Comparison of ENCODE assay signal across 40 mouse cellular contexts in genomic region chr14:51023457-51023856, GRCm38 (mm10). TPM values are rescaled to one million over a fixed set of nuclear protein-coding genes. Genes with fewer than 3 reads are reported as not detected.
"Had no signal": no experiment of that assay in that cellular context is flagged by ENCODE, and none has a peak within 500 bp of the region (broad histone marks: within the 10 kb centered on the region; RNA-seq: fewer than 3 reads in every experiment).

No protein-coding gene starts in this region.

- DNase-seq: left cerebral cortex, postnatal 4 days; liver; liver, embryonic 13.5 days; liver, postnatal 0 days; lung, adult 18-20 months; lung, adult 2 months; lung, embryonic 14.5 days; lung, postnatal 10 days; lung, postnatal 14 days; lung, postnatal 36 days; lung, postnatal 4 days; midbrain, embryonic 14.5 days had no signal

- H3K27ac ChIP-seq: limb, embryonic 10.5 days; limb, embryonic 12.5 days; limb, embryonic 13.5 days; limb, embryonic 15.5 days; liver, embryonic 12.5 days; liver, embryonic 13.5 days; liver, embryonic 14.5 days; liver, embryonic 15.5 days; lung, embryonic 15.5 days; macrophage; midbrain, embryonic 10.5 days; midbrain, embryonic 12.5 days; midbrain, embryonic 13.5 days; midbrain, embryonic 15.5 days; neural tube, embryonic 12.5 days; neural tube, embryonic 13.5 days had no signal

- H3K27me3 ChIP-seq: limb, embryonic 12.5 days; limb, embryonic 13.5 days; limb, embryonic 15.5 days; liver, embryonic 12.5 days; liver, embryonic 13.5 days; liver, embryonic 15.5 days; lung, embryonic 15.5 days; megakaryocyte, embryonic 14.5 days; midbrain, embryonic 12.5 days; midbrain, embryonic 13.5 days; midbrain, embryonic 15.5 days; neural tube, embryonic 12.5 days; neural tube, embryonic 13.5 days had no signal

- ATAC-seq: liver, embryonic 12.5 days; liver, postnatal 0 days; lung, postnatal 0 days; midbrain, embryonic 13.5 days; midbrain, embryonic 15.5 days; midbrain, embryonic 16.5 days had no signal

- H3K4me1 ChIP-seq: limb, embryonic 10.5 days; limb, embryonic 12.5 days; limb, embryonic 13.5 days; limb, embryonic 15.5 days; liver, embryonic 12.5 days; liver, embryonic 13.5 days; liver, embryonic 15.5 days; lung, embryonic 15.5 days; midbrain, embryonic 10.5 days; midbrain, embryonic 12.5 days; midbrain, embryonic 13.5 days; midbrain, embryonic 15.5 days; neural tube, embryonic 12.5 days; neural tube, embryonic 13.5 days had no signal

- H3K9me3 ChIP-seq: limb, embryonic 10.5 days; limb, embryonic 12.5 days; limb, embryonic 13.5 days; limb, embryonic 15.5 days; liver, embryonic 12.5 days; liver, embryonic 13.5 days; liver, embryonic 15.5 days; lung, embryonic 15.5 days; midbrain, embryonic 10.5 days; midbrain, embryonic 12.5 days; midbrain, embryonic 13.5 days; midbrain, embryonic 15.5 days; neural tube, embryonic 12.5 days; neural tube, embryonic 13.5 days had no signal

- H3K4me2 ChIP-seq: limb, embryonic 12.5 days; limb, embryonic 13.5 days; limb, embryonic 15.5 days; liver, embryonic 11.5 days; liver, embryonic 12.5 days; liver, embryonic 13.5 days; liver, embryonic 15.5 days; lung, embryonic 14.5 days; lung, embryonic 15.5 days; midbrain, embryonic 11.5 days; midbrain, embryonic 12.5 days; midbrain, embryonic 13.5 days; midbrain, embryonic 15.5 days; neural tube, embryonic 12.5 days; neural tube, embryonic 13.5 days had no signal

- H3K36me3 ChIP-seq: limb, embryonic 10.5 days; limb, embryonic 12.5 days; limb, embryonic 13.5 days; limb, embryonic 15.5 days; liver, embryonic 12.5 days; liver, embryonic 13.5 days; liver, embryonic 15.5 days; lung, embryonic 15.5 days; midbrain, embryonic 10.5 days; midbrain, embryonic 12.5 days; midbrain, embryonic 13.5 days; midbrain, embryonic 15.5 days; neural tube, embryonic 12.5 days; neural tube, embryonic 13.5 days had no signal

- H3K9ac ChIP-seq: limb, embryonic 12.5 days; limb, embryonic 13.5 days; limb, embryonic 15.5 days; liver, embryonic 12.5 days; liver, embryonic 13.5 days; liver, embryonic 14.5 days; liver, embryonic 15.5 days; liver, postnatal 0 days; lung, embryonic 14.5 days; lung, embryonic 15.5 days; midbrain, embryonic 12.5 days; midbrain, embryonic 13.5 days; midbrain, embryonic 15.5 days; neural tube, embryonic 12.5 days; neural tube, embryonic 13.5 days had no signal

- H3K4me3 ChIP-seq: limb, embryonic 10.5 days; limb, embryonic 12.5 days; limb, embryonic 13.5 days; limb, embryonic 15.5 days; liver, embryonic 12.5 days; liver, embryonic 13.5 days; liver, embryonic 15.5 days; lung, embryonic 15.5 days; megakaryocyte, embryonic 14.5 days; midbrain, embryonic 10.5 days; midbrain, embryonic 12.5 days; midbrain, embryonic 13.5 days; midbrain, embryonic 15.5 days; myocyte; neural tube, embryonic 12.5 days; neural tube, embryonic 13.5 days had no signal

RNA-seq across cellular contexts. Expression of gene Rnase10, which starts 15.9 kb away (rescaled TPM):
- polyA plus RNA-seq: limb, embryonic 10.5 days; limb, embryonic 11.5 days; limb, embryonic 12.5 days; limb, embryonic 13.5 days; liver, embryonic 11.5 days; liver, embryonic 13.5 days; liver, embryonic 14.5 days; liver, postnatal 0 days; lung, embryonic 14.5 days; macrophage; midbrain, embryonic 10.5 days; midbrain, embryonic 11.5 days; midbrain, embryonic 12.5 days; midbrain, embryonic 13.5 days; midbrain, embryonic 14.5 days; midbrain, embryonic 15.5 days; midbrain, embryonic 16.5 days; midbrain, postnatal 0 days; neural tube, embryonic 11.5 days; neural tube, embryonic 12.5 days; neural tube, embryonic 13.5 days had no signal

RNA-seq across cellular contexts. Expression of gene Rnase9, which starts 18.2 kb away (rescaled TPM):
- polyA plus RNA-seq: limb, embryonic 10.5 days; limb, embryonic 11.5 days; limb, embryonic 12.5 days; limb, embryonic 13.5 days; limb, embryonic 14.5 days; limb, embryonic 15.5 days; liver, adult 2 months; liver, embryonic 11.5 days; liver, embryonic 12.5 days; liver, embryonic 13.5 days; liver, embryonic 14.5 days; liver, embryonic 15.5 days; liver, embryonic 16.5 days; liver, postnatal 0 days; lung, adult 2 months; lung, embryonic 14.5 days; lung, embryonic 15.5 days; lung, embryonic 16.5 days; lung, postnatal 0 days; macrophage; midbrain, embryonic 10.5 days; midbrain, embryonic 11.5 days; midbrain, embryonic 12.5 days; midbrain, embryonic 13.5 days; midbrain, embryonic 14.5 days; midbrain, embryonic 15.5 days; midbrain, embryonic 16.5 days; midbrain, postnatal 0 days; myocyte; neural tube, embryonic 11.5 days; neural tube, embryonic 12.5 days; neural tube, embryonic 13.5 days had no signal

RNA-seq across cellular contexts. Expression of gene Rnase11, which starts 26.5 kb away (rescaled TPM):
- polyA plus RNA-seq: limb, embryonic 10.5 days; limb, embryonic 11.5 days; limb, embryonic 12.5 days; limb, embryonic 13.5 days; limb, embryonic 14.5 days; limb, embryonic 15.5 days; liver, adult 2 months; liver, embryonic 11.5 days; liver, embryonic 12.5 days; liver, embryonic 13.5 days; liver, embryonic 14.5 days; liver, embryonic 15.5 days; liver, embryonic 16.5 days; liver, postnatal 0 days; lung, adult 2 months; lung, embryonic 14.5 days; lung, embryonic 15.5 days; lung, embryonic 16.5 days; lung, postnatal 0 days; macrophage; midbrain, embryonic 10.5 days; midbrain, embryonic 11.5 days; midbrain, embryonic 12.5 days; midbrain, embryonic 13.5 days; midbrain, embryonic 14.5 days; midbrain, embryonic 15.5 days; midbrain, embryonic 16.5 days; midbrain, postnatal 0 days; myocyte; neural tube, embryonic 11.5 days; neural tube, embryonic 12.5 days; neural tube, embryonic 13.5 days had no signal

RNA-seq across cellular contexts. Expression of gene Rnase12, which starts 34.0 kb away (rescaled TPM):
- polyA plus RNA-seq: limb, embryonic 10.5 days; limb, embryonic 11.5 days; limb, embryonic 12.5 days; limb, embryonic 13.5 days; limb, embryonic 15.5 days; liver, adult 2 months; lung, adult 2 months; lung, embryonic 14.5 days; lung, embryonic 15.5 days; lung, embryonic 16.5 days; macrophage; midbrain, embryonic 10.5 days; midbrain, embryonic 11.5 days; midbrain, embryonic 12.5 days; midbrain, embryonic 13.5 days; midbrain, embryonic 15.5 days; midbrain, embryonic 16.5 days; midbrain, postnatal 0 days; myocyte; neural tube, embryonic 11.5 days; neural tube, embryonic 12.5 days; neural tube, embryonic 13.5 days had no signal

RNA-seq across cellular contexts. Expression of gene Olfr750, which starts 50.8 kb away (rescaled TPM):
- polyA plus RNA-seq: limb, embryonic 10.5 days; limb, embryonic 11.5 days; limb, embryonic 12.5 days; limb, embryonic 14.5 days; limb, embryonic 15.5 days; liver, adult 2 months; liver, embryonic 11.5 days; liver, embryonic 12.5 days; liver, embryonic 13.5 days; liver, embryonic 14.5 days; liver, embryonic 15.5 days; liver, embryonic 16.5 days; liver, postnatal 0 days; lung, embryonic 14.5 days; lung, embryonic 15.5 days; lung, embryonic 16.5 days; macrophage; midbrain, embryonic 10.5 days; midbrain, embryonic 11.5 days; midbrain, embryonic 14.5 days; midbrain, embryonic 16.5 days; myocyte; neural tube, embryonic 11.5 days; neural tube, embryonic 12.5 days; neural tube, embryonic 13.5 days had no signal
